Mouse (Mus musculus) stomach, embryonic 16.5 days (tissue): ENCODE measurements around the gene Hlf. TPM values are rescaled to one million over a fixed set of nuclear protein-coding genes. Genes with fewer than 3 reads are reported as not detected.

Source experiments
- ATAC-seq: fragments of 200-750 bp; cut with Nextera tagmentation; 2 replicates; pipeline ENCODE4 v1.8.0; 2017; ENCODE audit warnings: moderate number of reproducible peaks, moderate TSS enrichment; ENCODE audit not compliant: insufficient read depth, low FRiP score
- H3K27ac ChIP-seq: fragments of 300-500 bp; sonication (generic); 2 replicates; pipeline ENCODE4 v1.5.1; 2014; ENCODE audit warnings: low read length
- H3K27me3 ChIP-seq: fragments of 300-500 bp; sonication (generic); 2 replicates; pipeline ENCODE4 v1.6.1; 2014; ENCODE audit warnings: low read length, control low read depth, mixed read lengths; ENCODE audit not compliant: control insufficient read depth, insufficient read depth
- H3K36me3 ChIP-seq: fragments of 300-500 bp; sonication (generic); 2 replicates; pipeline ENCODE4 v1.6.1; 2014; ENCODE audit warnings: low read length; ENCODE audit not compliant: control insufficient read depth, insufficient read depth
- H3K4me1 ChIP-seq: fragments of 300-500 bp; sonication (generic); 2 replicates; pipeline ENCODE4 v1.6.1; 2014; ENCODE audit warnings: low read length, control low read depth, mixed read lengths; ENCODE audit not compliant: control insufficient read depth, insufficient read depth
- H3K4me2 ChIP-seq: fragments of 300-500 bp; sonication (generic); 2 replicates; pipeline ENCODE4 v1.6.1; 2014; ENCODE audit warnings: low read depth, low read length, mixed read lengths
- H3K4me3 ChIP-seq: fragments of 300-500 bp; sonication (generic); replicated peaks from 2 replicates; pipeline ENCODE4 v1.5.1; 2014; ENCODE audit warnings: mild to moderate bottlenecking, low read length
- H3K9ac ChIP-seq: fragments of 300-500 bp; sonication (generic); 2 replicates; pipeline ENCODE4 v1.6.1; 2014; ENCODE audit warnings: low read length
- H3K9me3 ChIP-seq: fragments of 300-500 bp; sonication (generic); replicated peaks from 2 replicates; pipeline ENCODE4 v1.6.1; 2016; ENCODE audit warnings: low read length, control low read depth; ENCODE audit not compliant: control insufficient read depth
- WGBS: fragments of 180-500 bp; shearing (Covaris S2); extraction: QIAGEN DNeasy Blood & Tissue Kit; methylation state at CpG from one replicate; pipeline ENCODE4 v1.1.7; 2014; 5-methylcytosine and 5-hydroxymethylcytosine counted together
- polyA plus RNA-seq: library from polyadenylated mRNA; unstranded; fragments of >200 nt; fragmentation: Nextera tagmentation; extraction: Ambion mirVana; gene quantifications from 2 replicates; pipeline ENCODE4 v1.2.1, GENCODE M21; 2015

Gene Hlf
- polyA plus RNA-seq: 2.2 and 2.3 TPM in 2 replicates

DNA sequence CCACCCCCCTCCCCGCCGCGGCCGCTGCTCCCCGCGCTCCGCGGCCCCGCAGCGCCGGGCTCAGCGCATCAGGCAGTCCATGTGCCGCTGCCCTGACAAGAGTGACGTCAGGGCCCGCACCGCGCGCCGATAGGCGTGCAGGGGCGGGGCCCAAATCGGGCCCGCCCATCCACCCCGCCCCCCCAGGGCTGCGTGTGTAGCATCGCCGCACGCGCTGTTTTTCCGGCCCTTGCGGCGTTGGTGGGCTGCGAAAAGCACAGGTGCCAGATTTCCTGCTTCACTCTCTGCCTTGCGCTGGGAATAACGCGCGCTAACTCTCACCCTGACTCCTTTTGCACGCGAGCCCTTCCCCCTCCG is at the start of gene Hlf:
Hlf (minus strand) TSS at position 79 of the 357 bp plus-strand sequence.
- Histone ChIP-seq H3K36me3 (no peaks in the 10 kb centered on the region), H3K27me3 (peaks cover 9% of the 10 kb centered on the region), H3K4me3 (peak within 1 kb of the TSS; percentile 57), H3K27ac (no peak within 1 kb of the TSS), H3K9ac (peak within 1 kb of the TSS; percentile 58), H3K9me3 (no peaks in the 10 kb centered on the region), H3K4me2 (peak within 1 kb of the TSS; percentile 97), H3K4me1 (peaks cover 12% of the 10 kb centered on the region)
- WGBS: 0% methylated on average over 40 of the region's 40 CpGs
- peak; percentile 96 for ATAC-seq

GRCm38 (mm10) chr11:90438768-90439167 is 48.1 kb upstream of the Hlf start:
- no peaks in the 10 kb centered on the region for H3K4me1 ChIP-seq
- no peak overlapping the region for H3K27ac ChIP-seq
- no peaks in the 10 kb centered on the region for H3K27me3 ChIP-seq
- no peak overlapping the region for H3K9ac ChIP-seq
- no peak overlapping the region for H3K4me3 ChIP-seq
- no peak overlapping the region for H3K4me2 ChIP-seq
- ATAC-seq: no peak
- H3K36me3 ChIP-seq: no peaks in the 10 kb centered on the region
- WGBS: 56% methylated on average over 5 of the region's 5 CpGs
- H3K9me3 ChIP-seq: no peaks in the 10 kb centered on the region

GRCm38 (mm10) chr11:90425207-90425525 is 34.5 kb upstream of the Hlf start:
- no peak overlapping the region for H3K9ac ChIP-seq
- no peaks in the 10 kb centered on the region for H3K27me3 ChIP-seq
- no peak overlapping the region for H3K4me3 ChIP-seq
- no peaks in the 10 kb centered on the region for H3K4me1 ChIP-seq
- H3K27ac ChIP-seq: no peak overlapping the region
- H3K9me3 ChIP-seq: no peaks in the 10 kb centered on the region
- no peaks in the 10 kb centered on the region for H3K36me3 ChIP-seq
- no peak for ATAC-seq
- H3K4me2 ChIP-seq: no peak overlapping the region
- 78% methylated on average over 4 of the region's 4 CpGs for WGBS

DNA sequence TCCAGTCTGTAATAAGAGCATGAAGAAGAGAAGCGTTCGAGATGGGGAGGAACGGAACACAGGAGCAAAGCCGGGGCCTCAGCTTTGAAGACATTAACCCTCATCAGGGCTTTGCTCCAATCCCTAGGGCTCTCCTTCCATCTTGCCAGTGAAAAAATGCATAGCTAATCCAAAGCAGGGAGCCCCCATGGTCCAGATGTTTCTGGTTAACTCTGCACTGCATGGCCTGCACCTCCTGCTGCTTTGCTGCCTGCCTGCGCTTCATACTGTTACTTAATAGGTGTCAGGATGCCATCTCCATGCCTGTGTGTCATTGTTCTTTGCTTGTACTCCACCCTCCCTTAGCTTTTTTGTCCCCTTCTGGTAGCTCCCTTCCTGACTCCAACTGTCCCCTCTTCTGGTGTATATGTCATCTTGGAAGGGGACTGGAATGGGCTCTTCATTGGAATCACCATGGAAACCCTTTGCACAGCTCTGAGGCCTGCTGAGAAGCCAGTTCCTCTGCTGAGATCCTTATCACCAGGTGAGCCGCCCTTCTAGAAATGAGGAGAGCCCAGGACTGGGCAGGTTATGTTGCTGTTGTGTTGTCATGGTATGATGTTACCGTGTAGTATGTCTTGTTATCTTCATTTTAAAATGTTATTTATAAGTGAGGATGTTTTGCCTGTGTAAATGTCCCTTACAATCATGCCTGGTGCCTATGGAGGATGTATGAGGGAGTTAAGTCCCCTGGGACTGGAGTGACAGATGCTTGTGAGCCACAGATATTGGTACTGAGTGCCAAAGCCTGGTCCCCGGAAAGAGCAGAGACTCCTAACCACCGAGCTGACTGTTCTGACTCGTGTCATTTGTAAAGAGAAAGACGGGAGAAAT is 33.9 kb upstream of the Hlf start:
- H3K4me2 ChIP-seq: no peak overlapping the region
- H3K27ac ChIP-seq: no peak overlapping the region
- H3K27me3 ChIP-seq: 0 out of 2 replicates have a peak, but pooled peaks cover under 1% of the 10 kb centered on the region
- 66% methylated on average over 11 of the region's 11 CpGs for WGBS
- no peak overlapping the region for H3K9ac ChIP-seq
- H3K36me3 ChIP-seq: no peaks in the 10 kb centered on the region
- no peak overlapping the region for H3K4me3 ChIP-seq
- no peaks in the 10 kb centered on the region for H3K4me1 ChIP-seq
- no peak for ATAC-seq
- H3K9me3 ChIP-seq: no peaks in the 10 kb centered on the region

DNA sequence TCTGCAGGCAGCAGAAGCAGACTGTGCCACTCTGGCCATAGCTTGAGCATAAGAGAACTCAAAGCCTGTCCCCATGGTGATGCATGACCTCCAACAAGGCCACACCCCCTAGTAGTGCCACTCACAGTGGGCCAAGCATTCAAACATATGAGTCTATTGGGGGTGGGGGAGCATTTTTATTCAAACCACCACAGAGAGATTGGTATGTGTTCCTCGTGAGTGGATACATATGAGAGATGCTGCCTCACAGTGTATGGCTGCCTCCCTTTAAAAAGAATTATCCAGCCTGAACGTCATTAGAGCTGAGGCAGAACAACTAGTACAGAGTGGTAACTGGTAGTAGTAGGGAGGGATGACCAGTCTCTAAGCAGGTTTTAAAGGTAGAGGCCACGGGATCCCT is 33.2 kb upstream of the Hlf start:
- Histone ChIP-seq H3K4me3 (no peak overlapping the region), H3K4me1 (no peaks in the 10 kb centered on the region), H3K27ac (no peak overlapping the region), H3K4me2 (no peak overlapping the region), H3K36me3 (no peaks in the 10 kb centered on the region), H3K27me3 (0 out of 2 replicates have a peak, but pooled peaks cover 3% of the 10 kb centered on the region), H3K9ac (no peak overlapping the region), H3K9me3 (no peaks in the 10 kb centered on the region)
- 68% methylated on average over 3 of the region's 3 CpGs for WGBS
- ATAC-seq: no peak

DNA sequence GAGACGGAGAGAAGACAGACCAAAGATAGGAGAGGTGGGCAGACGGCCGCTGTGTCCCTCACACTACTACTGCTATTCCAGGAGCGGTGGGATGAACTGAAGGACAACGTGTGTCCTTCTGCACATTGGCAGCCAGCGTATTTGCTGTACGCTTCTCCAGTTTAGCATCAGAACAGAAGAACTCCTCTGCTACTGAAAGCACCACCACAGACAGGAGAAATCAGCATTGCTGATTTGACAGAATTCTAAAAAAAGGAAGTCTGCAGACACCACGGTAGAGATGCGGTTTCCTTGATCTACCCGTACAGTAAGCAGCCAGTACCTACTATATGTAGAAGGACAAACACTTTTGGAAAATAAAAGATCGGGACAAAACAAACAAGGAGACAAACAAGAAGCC is 29.0 kb upstream of the Hlf start:
- H3K27ac ChIP-seq: no peak overlapping the region
- H3K9ac ChIP-seq: no peak overlapping the region
- no peak for ATAC-seq
- 83% methylated on average over 11 of the region's 11 CpGs for WGBS
- H3K4me1 ChIP-seq: peaks cover 9% of the 10 kb centered on the region; the same call in 1 of the 2 replicates
- H3K4me2 ChIP-seq: no peak overlapping the region
- H3K9me3 ChIP-seq: no peaks in the 10 kb centered on the region
- no peak overlapping the region for H3K4me3 ChIP-seq
- 0 out of 2 replicates have a peak, but pooled peaks cover 3% of the 10 kb centered on the region for H3K27me3 ChIP-seq
- no peaks in the 10 kb centered on the region for H3K36me3 ChIP-seq

GRCm38 (mm10) chr11:90417921-90418320 is 27.2 kb upstream of the Hlf start:
- peak overlapping the region; percentile 61 for H3K9ac ChIP-seq
- peak overlapping the region; percentile 41 for H3K4me3 ChIP-seq
- H3K27ac ChIP-seq: no peak overlapping the region; the same call in 1 of the 2 replicates
- peak; percentile 99 for ATAC-seq
- H3K4me2 ChIP-seq: peak overlapping the region; percentile 66
- 1% methylated on average over 42 of the region's 42 CpGs for WGBS
- H3K4me1 ChIP-seq: peaks cover 9% of the 10 kb centered on the region; the same call in 1 of the 2 replicates
- no peaks in the 10 kb centered on the region for H3K9me3 ChIP-seq
- H3K27me3 ChIP-seq: 0 out of 2 replicates have a peak, but pooled peaks cover 3% of the 10 kb centered on the region
- no peaks in the 10 kb centered on the region for H3K36me3 ChIP-seq

GRCm38 (mm10) chr11:90417011-90417410 is 26.3 kb upstream of the Hlf start:
- 73% methylated on average over 5 of the region's 5 CpGs for WGBS

DNA sequence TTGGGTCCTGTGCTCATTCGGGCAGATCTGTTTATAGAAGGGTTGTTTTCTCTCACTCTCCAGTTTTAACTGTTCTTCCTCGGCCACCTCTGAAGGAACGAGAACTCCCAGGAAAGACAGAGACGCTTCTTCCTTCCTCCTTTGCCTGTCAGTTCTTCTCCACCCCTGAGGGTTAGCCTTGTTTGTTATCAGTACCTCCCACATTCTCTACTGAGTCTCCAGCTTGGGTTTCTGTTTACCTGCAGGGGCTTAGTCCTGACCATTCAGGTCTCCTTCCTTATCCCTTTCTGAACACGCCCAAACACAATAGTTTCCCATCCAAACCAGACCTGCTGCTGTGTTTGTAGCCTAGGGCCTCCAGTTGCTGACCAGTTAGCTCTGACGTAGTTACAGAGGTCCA is 8.2 kb upstream of the Hlf start:
- H3K4me3 ChIP-seq: no peak overlapping the region
- H3K27me3 ChIP-seq: no peaks in the 10 kb centered on the region
- no peaks in the 10 kb centered on the region for H3K4me1 ChIP-seq
- no peak for ATAC-seq
- 28% methylated on average over 6 of the region's 6 CpGs for WGBS
- no peak overlapping the region for H3K9ac ChIP-seq
- no peak overlapping the region for H3K27ac ChIP-seq
- no peak overlapping the region for H3K4me2 ChIP-seq
- H3K9me3 ChIP-seq: no peaks in the 10 kb centered on the region
- H3K36me3 ChIP-seq: no peaks in the 10 kb centered on the region

More at GRCm38 (mm10) chr11:90417011-90417410, 26.3 kb upstream of the Hlf start:
- ATAC-seq: no peak
- Histone ChIP-seq H3K4me1 (peaks cover 9% of the 10 kb centered on the region; the same call in 1 of the 2 replicates), H3K4me2 (no peak overlapping the region), H3K36me3 (no peaks in the 10 kb centered on the region), H3K9me3 (no peaks in the 10 kb centered on the region), H3K4me3 (no peak overlapping the region), H3K27ac (no peak overlapping the region), H3K27me3 (0 out of 2 replicates have a peak, but pooled peaks cover 3% of the 10 kb centered on the region), H3K9ac (no peak overlapping the region)
